Mouse (Mus musculus) liver, postnatal 0 days (tissue): ENCODE data around the gene Kcnt1. TPM values are rescaled to one million over a fixed set of nuclear protein-coding genes. Genes with fewer than 3 reads are reported as not detected.

Source experiments
- ATAC-seq: fragments of 200-750 bp; cut with Nextera tagmentation; 2 replicates; pipeline ENCODE4 v1.8.0; 2017; ENCODE audit warnings: mild to moderate bottlenecking, moderate library complexity
- DNase-seq: peaks from one replicate; pipeline ENCODE4 v3.0.0-alpha.2; 2016
- H3K27ac ChIP-seq: fragments of 300-500 bp; sonication (generic); 2 replicates; pipeline ENCODE4 v1.5.1; 2014; ENCODE audit warnings: antibody characterized with exemption, moderate library complexity, mild to moderate bottlenecking, low read depth
- H3K27me3 ChIP-seq: fragments of 300-500 bp; sonication (generic); 2 replicates; pipeline ENCODE4 v1.6.1; 2014; ENCODE audit warnings: low read length, control low read depth, mixed read lengths; ENCODE audit not compliant: insufficient read depth
- H3K36me3 ChIP-seq: fragments of 300-500 bp; sonication (generic); replicated peaks from 2 replicates; pipeline ENCODE4 v1.6.1; 2014; ENCODE audit warnings: mild to moderate bottlenecking, control low read depth, low read length, moderate library complexity, mixed read lengths; ENCODE audit not compliant: insufficient read depth
- H3K4me1 ChIP-seq: fragments of 300-500 bp; sonication (generic); 2 replicates; pipeline ENCODE4 v1.6.1; 2014; ENCODE audit warnings: antibody characterized with exemption, mild to moderate bottlenecking, control low read depth; ENCODE audit not compliant: insufficient read depth
- H3K4me2 ChIP-seq: fragments of 300-500 bp; sonication (generic); 2 replicates; pipeline ENCODE4 v1.6.1; 2014; ENCODE audit warnings: low read depth, mild to moderate bottlenecking, low read length, moderate library complexity, mixed read lengths
- H3K4me3 ChIP-seq: fragments of 300-500 bp; sonication (generic); 2 replicates; pipeline ENCODE4 v1.5.1; 2014; ENCODE audit warnings: low read depth, low read length
- H3K9ac ChIP-seq: fragments of 300-500 bp; sonication (generic); replicated peaks from 2 replicates; pipeline ENCODE4 v1.6.1; 2014; ENCODE audit warnings: mild to moderate bottlenecking, moderate library complexity
- H3K9me3 ChIP-seq: fragments of 300-500 bp; sonication (generic); 2 replicates; pipeline ENCODE4 v1.6.1; 2016; ENCODE audit warnings: mild to moderate bottlenecking, control low read depth, low read length, mixed read lengths
- CTCF ChIP-seq: sonication (generic); IDR thresholded peaks from 2 replicates; pipeline ENCODE4 v1.5.1; 2016; ENCODE audit warnings: antibody characterized with exemption, low read depth
- EP300 ChIP-seq: IDR thresholded peaks from 2 replicates; pipeline ENCODE4 v1.6.1; 2016; ENCODE audit warnings: antibody characterized with exemption, low read depth, mild to moderate bottlenecking
- WGBS: fragments of 180-500 bp; shearing (Covaris S2); extraction: QIAGEN DNeasy Blood & Tissue Kit; methylation state at CpG from one replicate; pipeline ENCODE4 v1.1.7; 2014; ENCODE audit not compliant: insufficient replicate concordance; 5-methylcytosine and 5-hydroxymethylcytosine counted together
- polyA plus RNA-seq: library from polyadenylated mRNA; unstranded; fragments of >200 nt; fragmentation: Nextera tagmentation; extraction: Ambion mirVana; gene quantifications from 2 replicates; pipeline ENCODE4 v1.2.1, GENCODE M21; 2015

The Kcnt1 gene
- polyA plus RNA-seq, 1 experiment from 2014 or later, result 0.11 TPM

DNA sequence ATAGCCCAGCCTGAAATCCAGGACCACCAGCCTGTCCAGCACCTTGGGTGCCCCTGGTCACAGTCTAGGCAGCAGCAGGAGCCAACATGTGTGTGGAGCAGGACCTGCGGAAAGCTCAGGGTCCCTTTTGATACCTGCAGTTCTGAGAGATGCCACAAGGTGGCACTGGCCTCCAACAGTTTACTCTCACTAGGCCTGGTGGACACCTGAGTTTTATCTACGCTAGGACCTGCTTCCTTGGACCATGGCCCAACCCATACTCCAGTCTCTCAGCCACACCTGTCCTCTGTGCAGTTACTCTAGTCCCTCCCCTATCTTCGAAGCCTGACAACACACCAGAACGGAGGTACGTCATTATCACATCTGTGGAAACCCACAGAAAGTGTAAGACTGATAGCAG lies 27.2 kb upstream of the Kcnt1 start:
- Histone ChIP-seq H3K4me1 (no peaks in the 10 kb centered on the region), H3K27me3 (0 out of 2 replicates have a peak, but pooled peaks cover 3% of the 10 kb centered on the region), H3K9ac (no peak overlapping the region), H3K36me3 (no peaks in the 10 kb centered on the region), H3K9me3 (no peaks in the 10 kb centered on the region), H3K4me3 (no peak overlapping the region), H3K27ac (no peak overlapping the region), H3K4me2 (no peak overlapping the region)
- DNase-seq (peak; percentile 78), ATAC-seq (peak; percentile 13; the same call in 1 of the 2 replicates)
- 36% methylated on average over 5 of the region's 5 CpGs for WGBS
- TF ChIP-seq CTCF (peak; percentile 90), EP300 (no peak)

DNA sequence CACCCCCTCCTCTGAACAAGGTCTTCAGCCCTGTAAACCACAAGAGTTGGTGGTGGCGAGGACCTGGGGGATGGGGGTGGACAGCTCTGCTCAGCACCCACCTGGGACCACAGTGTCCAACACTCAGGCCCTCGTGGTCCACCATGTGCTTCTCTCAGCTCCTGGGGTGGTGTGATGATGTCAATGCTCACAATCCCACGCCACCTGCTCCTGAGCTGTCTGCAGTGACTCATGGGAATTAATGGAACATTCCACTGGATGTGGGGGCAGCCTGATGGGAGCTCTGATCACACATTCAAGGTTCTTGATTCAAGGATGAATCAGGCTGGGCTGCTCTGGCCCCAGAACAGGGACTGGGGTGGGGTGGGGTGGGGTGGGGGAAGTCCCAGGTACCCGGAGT lies 21.4 kb upstream of the Kcnt1 start:
- no peaks in the 10 kb centered on the region for H3K4me1 ChIP-seq
- H3K9me3 ChIP-seq, result no peaks in the 10 kb centered on the region
- no peaks in the 10 kb centered on the region for H3K36me3 ChIP-seq
- no peak overlapping the region for H3K4me3 ChIP-seq
- TF ChIP-seq CTCF, result no peak
- no peak for TF ChIP-seq EP300
- H3K4me2 ChIP-seq, result no peak overlapping the region
- ATAC-seq (no peak), DNase-seq (no peak)
- H3K27ac ChIP-seq, result no peak overlapping the region
- H3K9ac ChIP-seq, result no peak overlapping the region
- no peaks in the 10 kb centered on the region; the same call in 1 of the 2 replicates for H3K27me3 ChIP-seq
- 57% methylated on average over 4 of the region's 4 CpGs for WGBS

DNA sequence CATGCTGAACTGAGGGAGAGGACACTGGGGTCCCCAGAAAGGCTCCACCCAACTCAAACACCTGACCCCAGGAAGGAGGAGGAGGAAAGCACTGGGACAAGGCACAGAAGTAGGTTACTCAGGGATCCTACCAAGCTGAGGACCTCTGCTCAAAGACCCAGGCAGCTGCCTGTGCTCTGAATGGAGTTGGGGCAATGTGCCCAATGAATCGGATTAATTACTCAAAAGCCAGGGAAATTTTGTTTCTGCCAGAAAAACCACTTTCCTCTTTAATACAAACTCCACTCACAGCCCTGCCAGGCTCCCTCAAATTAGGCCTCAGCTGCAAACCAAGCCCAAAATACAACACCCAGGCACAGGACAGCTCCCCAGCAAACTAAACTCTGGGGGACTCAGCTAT lies 20.8 kb upstream of the Kcnt1 start:
- no peak for TF ChIP-seq CTCF
- TF ChIP-seq EP300, result no peak

DNA sequence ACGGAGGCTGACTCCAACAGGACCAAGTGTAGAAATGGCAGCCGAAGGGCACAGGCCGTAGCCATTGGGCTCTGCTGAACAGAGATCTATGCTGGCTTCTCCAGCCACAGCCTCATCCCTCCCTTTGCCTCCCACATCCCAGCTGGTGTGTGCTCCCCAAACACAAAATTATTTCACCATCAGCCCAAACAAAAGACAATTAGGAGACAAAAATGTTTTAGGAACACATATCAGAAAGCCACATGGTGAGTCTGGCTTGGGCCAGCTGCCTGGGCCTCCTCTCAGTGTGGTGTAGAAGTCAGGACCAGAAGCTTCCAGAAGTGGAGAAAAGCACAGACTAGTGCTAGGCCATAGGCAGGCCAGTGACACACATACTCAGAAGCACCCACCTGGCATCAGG lies 19.4 kb upstream of the Kcnt1 start:
- 71% methylated on average over 3 of the region's 3 CpGs for WGBS
- Histone ChIP-seq H3K27me3 (no peaks in the 10 kb centered on the region; the same call in 1 of the 2 replicates), H3K27ac (no peak overlapping the region), H3K4me3 (no peak overlapping the region), H3K4me1 (no peaks in the 10 kb centered on the region), H3K4me2 (no peak overlapping the region), H3K9me3 (no peaks in the 10 kb centered on the region), H3K9ac (no peak overlapping the region), H3K36me3 (no peaks in the 10 kb centered on the region)
- DNase-seq (no peak), ATAC-seq (no peak)
- TF ChIP-seq CTCF (no peak), EP300 (no peak)

More for the DNA sequence above, 20.8 kb upstream of the Kcnt1 start:
- DNase-seq (no peak), ATAC-seq (no peak)
- H3K27me3 ChIP-seq, result no peaks in the 10 kb centered on the region; the same call in 1 of the 2 replicates
- WGBS, result 70% methylated on average over 1 of the region's 1 CpGs
- H3K4me1 ChIP-seq, result no peaks in the 10 kb centered on the region
- H3K4me3 ChIP-seq, result no peak overlapping the region
- no peaks in the 10 kb centered on the region for H3K9me3 ChIP-seq
- H3K27ac ChIP-seq, result no peak overlapping the region
- no peak overlapping the region for H3K9ac ChIP-seq
- no peak overlapping the region for H3K4me2 ChIP-seq
- H3K36me3 ChIP-seq, result no peaks in the 10 kb centered on the region

DNA sequence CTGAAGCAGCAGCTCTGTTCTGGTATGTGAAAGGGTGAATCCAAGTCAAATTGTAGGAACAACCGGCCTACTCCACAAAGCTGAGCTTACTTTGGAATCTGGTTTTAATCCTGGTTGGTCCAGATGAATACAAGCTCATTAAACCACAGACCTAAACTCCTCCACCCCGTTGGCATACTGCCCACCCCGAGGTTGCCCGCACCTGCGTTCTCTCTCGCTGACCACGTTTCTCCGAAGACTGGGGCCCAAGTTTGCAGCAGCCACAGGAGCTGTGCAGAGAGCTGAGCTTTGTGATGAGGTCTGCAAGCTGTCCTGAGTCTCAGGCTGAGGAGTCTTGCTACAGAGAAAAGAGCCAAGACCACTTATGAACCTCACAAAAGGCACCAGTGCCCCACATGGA lies 17.0 kb upstream of the Kcnt1 start:
- no peak overlapping the region for H3K27ac ChIP-seq
- TF ChIP-seq CTCF (no peak), EP300 (no peak)
- H3K4me3 ChIP-seq, result no peak overlapping the region
- H3K27me3 ChIP-seq, result no peaks in the 10 kb centered on the region; the same call in 1 of the 2 replicates
- 67% methylated on average over 8 of the region's 8 CpGs for WGBS
- no peak overlapping the region for H3K4me2 ChIP-seq
- ATAC-seq (no peak), DNase-seq (no peak)
- no peak overlapping the region for H3K9ac ChIP-seq
- no peaks in the 10 kb centered on the region for H3K36me3 ChIP-seq
- no peaks in the 10 kb centered on the region for H3K4me1 ChIP-seq
- H3K9me3 ChIP-seq, result no peaks in the 10 kb centered on the region

DNA sequence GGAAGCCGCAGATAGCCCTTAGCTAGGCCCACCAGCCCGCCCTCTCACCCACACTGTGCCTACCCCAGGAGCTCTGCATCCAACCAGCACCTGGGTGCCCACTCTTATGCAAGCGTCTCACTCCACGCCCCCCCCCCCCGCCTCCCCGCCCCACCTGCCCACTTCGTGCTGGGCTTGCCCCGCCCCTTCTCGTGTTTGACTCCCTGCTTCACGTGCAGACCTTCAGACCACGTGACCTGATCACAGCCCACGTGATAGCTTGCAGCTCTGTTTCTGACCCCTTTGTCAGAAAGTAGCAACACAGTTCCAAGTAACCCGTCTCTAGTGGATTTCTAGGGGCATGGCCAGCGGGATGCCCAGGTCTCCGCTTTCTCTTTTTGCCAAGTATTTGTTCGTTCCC lies 16.3 kb upstream of the Kcnt1 start, which contains the start of gene Sohlh1:
TSS of gene Sohlh1 (minus strand) at position 23 of the 400 bp plus-strand sequence.
- H3K36me3 ChIP-seq, result no peaks in the 10 kb centered on the region
- no peak within 1 kb of the TSS for H3K27ac ChIP-seq
- no peak for ATAC-seq
- H3K4me3 ChIP-seq, result no peak within 1 kb of the TSS
- H3K4me2 ChIP-seq, result no peak within 1 kb of the TSS
- H3K9ac ChIP-seq, result no peak within 1 kb of the TSS
- no peaks in the 10 kb centered on the region; the same call in 1 of the 2 replicates for H3K27me3 ChIP-seq
- TF ChIP-seq CTCF, result no peak
- no peak for TF ChIP-seq EP300
- DNase-seq, result no peak
- no peaks in the 10 kb centered on the region for H3K4me1 ChIP-seq
- H3K9me3 ChIP-seq, result no peaks in the 10 kb centered on the region
- 74% methylated on average over 16 of the region's 16 CpGs for WGBS

DNA sequence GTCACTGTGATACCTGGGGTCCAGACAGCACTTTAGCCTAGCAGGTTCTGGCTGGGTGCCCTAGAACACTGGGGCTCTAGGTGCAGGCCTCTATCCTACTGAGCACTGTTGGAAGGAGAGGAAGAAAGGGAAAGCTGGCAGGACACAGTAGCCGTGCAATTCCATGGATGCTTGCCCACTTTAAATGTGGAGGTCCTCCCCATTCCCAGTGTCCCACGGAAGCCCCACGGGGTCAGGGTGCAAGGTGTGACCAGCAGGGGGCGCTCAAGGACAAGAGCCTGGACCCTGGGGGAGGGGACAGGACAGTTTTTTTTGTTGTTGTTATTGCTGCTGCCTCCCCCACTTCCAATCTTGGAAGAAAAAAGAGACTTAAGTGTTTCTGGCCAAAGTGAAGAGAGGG lies 13.2 kb upstream of the Kcnt1 start:
- H3K9ac ChIP-seq, result no peak overlapping the region
- H3K27ac ChIP-seq, result no peak overlapping the region
- DNase-seq (peak; percentile 60), ATAC-seq (no peak)
- H3K4me3 ChIP-seq, result no peak overlapping the region
- no peaks in the 10 kb centered on the region for H3K36me3 ChIP-seq
- no peaks in the 10 kb centered on the region for H3K4me1 ChIP-seq
- 13% methylated on average over 4 of the region's 4 CpGs for WGBS
- no peak overlapping the region for H3K4me2 ChIP-seq
- H3K27me3 ChIP-seq, result no peaks in the 10 kb centered on the region; the same call in 1 of the 2 replicates
- TF ChIP-seq CTCF (peak; percentile 82), EP300 (no peak)
- no peaks in the 10 kb centered on the region for H3K9me3 ChIP-seq
